Mouse (Mus musculus): Measurements from ENCODE around the gene Bicdl2.

- TF ChIP-seq CTCF (conservative IDR thresholded peaks at IDR 0.05; ENCODE audit: low read length) (no peak), NANOG (IDR thresholded peaks at IDR 0.05; ENCODE audit: borderline replicate concordance, low read length) (no peak), POU5F1 (IDR thresholded peaks at IDR 0.05; ENCODE audit: borderline replicate concordance, low read length) (no peak)
These were observed 6.3 kb upstream of the Bicdl2 start for GRCm38 (mm10) chr17:23654001-23654400.
